Mouse (Mus musculus) ES-Bruce4 (cell line): ENCODE measurements around the gene Akna.

ENCODE experiments used
- CTCF ChIP-seq: IDR thresholded peaks from one replicate; pipeline ENCODE4 v1.8.1; 2011; ENCODE audit warnings: low read depth, low read length
- EP300 ChIP-seq: IDR thresholded peaks from 2 replicates; pipeline ENCODE4 v1.6.1; 2011; ENCODE audit warnings: low read depth, low read length; ENCODE audit not compliant: insufficient read depth
- POLR2A ChIP-seq: IDR thresholded peaks from one replicate; pipeline ENCODE4 v1.8.1; 2011; ENCODE audit warnings: low read length; ENCODE audit not compliant: insufficient read depth

DNA sequence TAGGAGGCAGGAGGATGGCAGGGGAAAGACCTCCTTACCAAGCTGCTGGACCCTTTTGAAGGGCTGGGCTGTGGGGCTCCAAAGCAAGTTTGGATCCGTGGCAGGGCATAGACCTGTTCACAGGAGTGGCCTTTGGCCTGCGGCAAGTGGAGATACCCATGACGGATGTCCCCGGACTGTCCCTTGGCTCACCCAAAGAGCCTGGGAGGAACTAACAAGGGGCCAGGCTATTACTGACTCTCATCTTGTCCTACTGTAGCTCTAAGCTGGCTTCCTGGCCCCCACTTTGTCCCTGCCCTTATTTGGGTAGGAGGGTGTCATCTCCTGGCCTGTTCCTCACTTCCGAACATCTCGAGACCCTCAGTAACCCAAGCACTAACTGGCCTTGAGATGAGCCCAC, 596 bp downstream of the Akna start:
- TF ChIP-seq EP300 (no peak), POLR2A (no peak), CTCF (no peak)
